Mouse (Mus musculus): ENCODE data around the gene Car6. TPM values are rescaled to one million over a fixed set of nuclear protein-coding genes. Genes with fewer than 3 reads are reported as not detected.
A peak's percentile ranks its signal among the peaks of the same experiment; 100 is the strongest.

Car6 gene
- total and polyA plus RNA-seq, 2 experiments from 2014 or later: not detected

- no peak overlapping the region for H3K4me3 ChIP-seq (ENCODE audit: low read depth, low read length)
- no peaks in the 10 kb centered on the region for H3K9me3 ChIP-seq (ENCODE audit: low read length)
- H3K9ac ChIP-seq (replicated peaks; ENCODE audit: low read length, poor library complexity, severe bottlenecking): no peak overlapping the region
- H3K4me2 ChIP-seq (ENCODE audit: low read depth, low read length, poor library complexity, severe bottlenecking): no peak overlapping the region
- H3K4me1 ChIP-seq (ENCODE audit: insufficient read depth, low read length): no peaks in the 10 kb centered on the region
- H3K27me3 ChIP-seq (ENCODE audit: insufficient read depth, low read length): no peaks in the 10 kb centered on the region
- no peak for TF ChIP-seq CTCF (IDR thresholded peaks at IDR 0.05)
- DNase-seq (ENCODE audit: low spot score) (no peak), ATAC-seq (ENCODE audit: low FRiP score) (no peak)
- H3K27ac ChIP-seq (ENCODE audit: low read depth, low read length): no peak overlapping the region
- 14% methylated on average over 12 of the region's 12 CpGs for WGBS
- H3K36me3 ChIP-seq (ENCODE audit: insufficient read depth, low read length): no peaks in the 10 kb centered on the region
These were observed 56.9 kb downstream of the Car6 start for GRCm38 (mm10) chr4:150144242-150144641.

GRCm38 (mm10) chr4:150140346-150140745 is 60.8 kb downstream of the Car6 start:
- H3K9me3 ChIP-seq (ENCODE audit: low read length): no peaks in the 10 kb centered on the region
- no peaks in the 10 kb centered on the region for H3K36me3 ChIP-seq (ENCODE audit: insufficient read depth, low read length)
- no peak overlapping the region for H3K4me2 ChIP-seq (ENCODE audit: low read depth, low read length, poor library complexity, severe bottlenecking)
- H3K9ac ChIP-seq (replicated peaks; ENCODE audit: low read length, poor library complexity, severe bottlenecking): no peak overlapping the region
- no peak overlapping the region for H3K27ac ChIP-seq (ENCODE audit: low read depth, low read length)
- H3K4me3 ChIP-seq (ENCODE audit: low read depth, low read length): no peak overlapping the region
- H3K4me1 ChIP-seq (ENCODE audit: insufficient read depth, low read length): peaks cover 3% of the 10 kb centered on the region; the same call in 1 of the 2 replicates
- WGBS: 69% methylated on average over 7 of the region's 7 CpGs
- no peaks in the 10 kb centered on the region for H3K27me3 ChIP-seq (ENCODE audit: insufficient read depth, low read length)
- no peak for DNase-seq (ENCODE audit: low spot score)
- no peak for ATAC-seq (ENCODE audit: low FRiP score)
- TF ChIP-seq CTCF (IDR thresholded peaks at IDR 0.05): no peak

- no peak for TF ChIP-seq CTCF (IDR thresholded peaks at IDR 0.05)
- H3K4me2 ChIP-seq (ENCODE audit: low read depth, low read length, poor library complexity, severe bottlenecking): no peak overlapping the region
- no peak overlapping the region for H3K9ac ChIP-seq (replicated peaks; ENCODE audit: low read length, poor library complexity, severe bottlenecking)
- H3K4me1 ChIP-seq (ENCODE audit: insufficient read depth, low read length): peaks cover 3% of the 10 kb centered on the region; the same call in 1 of the 2 replicates
- 76% methylated on average over 13 of the region's 13 CpGs for WGBS
- no peak overlapping the region for H3K27ac ChIP-seq (ENCODE audit: low read depth, low read length)
- no peaks in the 10 kb centered on the region for H3K36me3 ChIP-seq (ENCODE audit: insufficient read depth, low read length)
- no peak for DNase-seq (ENCODE audit: low spot score)
- no peak for ATAC-seq (ENCODE audit: low FRiP score)
- no peaks in the 10 kb centered on the region for H3K9me3 ChIP-seq (ENCODE audit: low read length)
- no peak overlapping the region for H3K4me3 ChIP-seq (ENCODE audit: low read depth, low read length)
- no peaks in the 10 kb centered on the region for H3K27me3 ChIP-seq (ENCODE audit: insufficient read depth, low read length)
These were observed 62.0 kb downstream of the Car6 start for GRCm38 (mm10) chr4:150139090-150139489.

- H3K4me1 ChIP-seq (ENCODE audit: insufficient read depth, low read length): peaks cover 3% of the 10 kb centered on the region; the same call in 1 of the 2 replicates
- 0 out of 2 replicates have a peak overlapping the region, but pooled peaks have one; percentile 51 for H3K27ac ChIP-seq (ENCODE audit: low read depth, low read length)
- H3K9me3 ChIP-seq (ENCODE audit: low read length): no peaks in the 10 kb centered on the region
- H3K4me2 ChIP-seq (ENCODE audit: low read depth, low read length, poor library complexity, severe bottlenecking): peak overlapping the region; percentile 36
- H3K27me3 ChIP-seq (ENCODE audit: insufficient read depth, low read length): no peaks in the 10 kb centered on the region
- ATAC-seq (ENCODE audit: low FRiP score) (peak; percentile 80), DNase-seq (ENCODE audit: low spot score) (peak; percentile 86)
- H3K9ac ChIP-seq (replicated peaks; ENCODE audit: low read length, poor library complexity, severe bottlenecking): 0 out of 2 replicates have a peak overlapping the region, but pooled peaks have one; percentile 37
- no peaks in the 10 kb centered on the region for H3K36me3 ChIP-seq (ENCODE audit: insufficient read depth, low read length)
- WGBS: 33% methylated on average over 9 of the region's 9 CpGs
- peak overlapping the region; percentile 22 for H3K4me3 ChIP-seq (ENCODE audit: low read depth, low read length)
- TF ChIP-seq CTCF (IDR thresholded peaks at IDR 0.05): no peak; the same call in 1 of the 2 replicates
These were observed 63.0 kb downstream of the Car6 start for GRCm38 (mm10) chr4:150138084-150138543.

GRCm38 (mm10) chr4:150137368-150138083 is 63.6 kb downstream of the Car6 start:
- H3K9ac ChIP-seq (replicated peaks; ENCODE audit: low read length, poor library complexity, severe bottlenecking): no peak overlapping the region
- TF ChIP-seq CTCF (IDR thresholded peaks at IDR 0.05): no peak
- 0 out of 2 replicates have a peak, but pooled peaks have one; percentile 3 for ATAC-seq (ENCODE audit: low FRiP score)
- H3K4me2 ChIP-seq (ENCODE audit: low read depth, low read length, poor library complexity, severe bottlenecking): no peak overlapping the region
- 85% methylated on average over 7 of the region's 7 CpGs for WGBS
- no peak overlapping the region for H3K4me3 ChIP-seq (ENCODE audit: low read depth, low read length)
- H3K9me3 ChIP-seq (ENCODE audit: low read length): no peaks in the 10 kb centered on the region
- H3K27me3 ChIP-seq (ENCODE audit: insufficient read depth, low read length): no peaks in the 10 kb centered on the region
- no peaks in the 10 kb centered on the region for H3K36me3 ChIP-seq (ENCODE audit: insufficient read depth, low read length)
- H3K27ac ChIP-seq (ENCODE audit: low read depth, low read length): no peak overlapping the region
- peaks cover 3% of the 10 kb centered on the region; the same call in 1 of the 2 replicates for H3K4me1 ChIP-seq (ENCODE audit: insufficient read depth, low read length)
- no peak for DNase-seq (ENCODE audit: low spot score)

Other genes starting within 250 kb of the Car6 start
- 6.2 and 13.6 TPM in 2 replicates for gene Spsb1, start 246.3 kb downstream of the Car6 start, total RNA-seq (2014; rRNA removed)
- gene Spsb1, start 246.3 kb downstream of the Car6 start, polyA plus RNA-seq (2015; fragmentation: Nextera tagmentation; extraction: Ambion mirVana): 4.4 and 4.7 TPM in 2 replicates
- 12.6 and 13.6 TPM in 2 replicates for gene H6pd, start 192.3 kb downstream of the Car6 start, total RNA-seq (2014; rRNA removed)
- gene H6pd, start 192.3 kb downstream of the Car6 start, polyA plus RNA-seq (2015; fragmentation: Nextera tagmentation; extraction: Ambion mirVana): 3.2 and 3.7 TPM in 2 replicates
- 4.4 TPM in 2 replicates for gene Gpr157, start 114.0 kb downstream of the Car6 start, total RNA-seq (2014; rRNA removed)
- 0.47 and 0.49 TPM in 2 replicates for gene Gpr157, start 114.0 kb downstream of the Car6 start, polyA plus RNA-seq (2015; fragmentation: Nextera tagmentation; extraction: Ambion mirVana)
- gene Slc2a5, start 82.0 kb downstream of the Car6 start, total RNA-seq (2014; rRNA removed): 1.5 and 4.3 TPM in 2 replicates
- gene Slc2a5, start 82.0 kb downstream of the Car6 start, polyA plus RNA-seq (2015; fragmentation: Nextera tagmentation; extraction: Ambion mirVana): 2.1 and 3.2 TPM in 2 replicates
- not detected in 2 replicates for gene Slc2a7, start 52.4 kb downstream of the Car6 start, total RNA-seq (2014; rRNA removed)
- gene Slc2a7, start 52.4 kb downstream of the Car6 start, polyA plus RNA-seq (2015; fragmentation: Nextera tagmentation; extraction: Ambion mirVana): not detected in 2 replicates
- 438 and 440 TPM in 2 replicates for gene Eno1, start 35.4 kb upstream of the Car6 start, total RNA-seq (2014; rRNA removed)
- gene Eno1, start 35.4 kb upstream of the Car6 start, polyA plus RNA-seq (2015; fragmentation: Nextera tagmentation; extraction: Ambion mirVana): 1,069 and 1,129 TPM in 2 replicates
- gene Rere, start 80.3 kb upstream of the Car6 start, total RNA-seq (2014; rRNA removed): 36.8 and 44.3 TPM in 2 replicates
- 17.9 and 22.7 TPM in 2 replicates for gene Rere, start 80.3 kb upstream of the Car6 start, polyA plus RNA-seq (2015; fragmentation: Nextera tagmentation; extraction: Ambion mirVana)

Measured in midbrain, postnatal 0 days (tissue).